In the genomic region with DNA sequence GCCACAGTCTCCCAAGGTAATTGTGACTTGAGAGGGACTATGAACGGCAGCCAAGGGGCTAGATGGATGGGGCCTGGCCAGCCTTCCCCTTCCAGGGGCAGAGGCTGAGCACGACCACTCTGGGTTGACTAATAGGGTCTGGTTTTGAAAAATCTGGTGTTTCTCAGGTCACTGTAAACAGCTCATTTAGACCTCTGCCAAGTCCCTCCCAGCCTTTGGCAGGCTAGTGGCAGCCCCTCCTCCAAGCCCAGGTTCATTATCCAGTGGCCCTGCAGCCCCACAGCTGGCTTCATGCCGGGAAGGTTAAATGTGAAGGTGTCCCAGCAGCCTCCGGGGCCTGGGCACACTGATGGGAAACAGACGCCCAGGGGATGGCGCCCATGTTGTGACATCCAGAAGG, we compare ENCODE assay signal across 8 mouse cellular contexts.
DNase-seq lines count a peak whose midpoint lies in the region; ATAC-seq lines count a peak whose summit lies in the region.

No protein-coding gene starts in this region.

- H3K36me3 ChIP-seq in heart, embryonic 11.5 days (ENCODE audit: control insufficient read depth, insufficient read depth, low read length) = no peaks in the 10 kb centered on the region
- H3K36me3 ChIP-seq in hindbrain, embryonic 15.5 days = no peaks in the 10 kb centered on the region
- no peaks in the 10 kb centered on the region for H3K36me3 ChIP-seq in midbrain, embryonic 15.5 days (replicated peaks)

- DNase-seq in heart, postnatal 4 days = peak; percentile 52
- no peak for DNase-seq in spleen, postnatal 36 days (ENCODE audit: low spot score in 2 of 2)
- DNase-seq in liver = no peak

- H3K9me3 ChIP-seq in heart, embryonic 11.5 days (replicated peaks; ENCODE audit: control insufficient read depth, low read length) = no peaks in the 10 kb centered on the region
- no peaks in the 10 kb centered on the region for H3K9me3 ChIP-seq in hindbrain, embryonic 15.5 days
- H3K9me3 ChIP-seq in midbrain, embryonic 15.5 days = no peaks in the 10 kb centered on the region

- H3K27ac ChIP-seq in heart, embryonic 11.5 days (ENCODE audit: low read depth, low read length) = no peak overlapping the region
- H3K27ac ChIP-seq in brown adipose tissue, adult 24 weeks (replicated peaks; ENCODE audit: low read depth, low read length) = peak overlapping the region; percentile 79
- H3K27ac ChIP-seq in hindbrain, embryonic 15.5 days (replicated peaks) = peak overlapping the region; percentile 50
- H3K27ac ChIP-seq in midbrain, embryonic 15.5 days = peak overlapping the region; percentile 16; the same call in 1 of the 2 replicates

- no peak overlapping the region for H3K9ac ChIP-seq in heart, embryonic 11.5 days (ENCODE audit: low read depth, low read length)
- H3K9ac ChIP-seq in hindbrain, embryonic 15.5 days = no peak overlapping the region
- no peak overlapping the region for H3K9ac ChIP-seq in midbrain, embryonic 15.5 days

- H3K27me3 ChIP-seq in heart, embryonic 11.5 days (ENCODE audit: control insufficient read depth, insufficient read depth, low read length) = no peaks in the 10 kb centered on the region
- H3K27me3 ChIP-seq in hindbrain, embryonic 15.5 days = no peaks in the 10 kb centered on the region
- H3K27me3 ChIP-seq in midbrain, embryonic 15.5 days (replicated peaks) = no peaks in the 10 kb centered on the region

- no peak overlapping the region for H3K4me3 ChIP-seq in heart, embryonic 11.5 days (ENCODE audit: low read depth, low read length)
- H3K4me3 ChIP-seq in brown adipose tissue, adult 24 weeks (ENCODE audit: insufficient read depth, low read depth, low read length) = no peak overlapping the region
- H3K4me3 ChIP-seq in hindbrain, embryonic 15.5 days = no peak overlapping the region
- H3K4me3 ChIP-seq in midbrain, embryonic 15.5 days = no peak overlapping the region

- H3K4me2 ChIP-seq in heart, embryonic 11.5 days = no peak overlapping the region
- H3K4me2 ChIP-seq in hindbrain, embryonic 15.5 days = no peak overlapping the region
- H3K4me2 ChIP-seq in midbrain, embryonic 15.5 days = no peak overlapping the region

- no peaks in the 10 kb centered on the region for H3K4me1 ChIP-seq in heart, embryonic 11.5 days (ENCODE audit: control insufficient read depth, insufficient read depth, low read length)
- peaks cover 23% of the 10 kb centered on the region for H3K4me1 ChIP-seq in brown adipose tissue, adult 24 weeks (ENCODE audit: control insufficient read depth, insufficient read depth, insufficient read length, low read length)
- peaks cover 40% of the 10 kb centered on the region for H3K4me1 ChIP-seq in hindbrain, embryonic 15.5 days (replicated peaks)
- peaks cover 23% of the 10 kb centered on the region for H3K4me1 ChIP-seq in midbrain, embryonic 15.5 days

- no peak for ATAC-seq in heart, embryonic 11.5 days (replicated peaks; ENCODE audit: insufficient number of reproducible peaks, low FRiP score, low TSS enrichment)
- peak; percentile 67 for ATAC-seq in hindbrain, embryonic 15.5 days (ENCODE audit: low FRiP score, low read depth)
- peak; percentile 63 for ATAC-seq in midbrain, embryonic 15.5 days (replicated peaks)
- no peak for ATAC-seq in activated CD4-positive, CD25-positive, alpha-beta regulatory T cell, adult 4 months

- 29% methylated on average over 6 of the region's 6 CpGs for WGBS in heart, embryonic 11.5 days (ENCODE audit: insufficient replicate concordance)
- WGBS in hindbrain, embryonic 15.5 days = 19% methylated on average over 6 of the region's 6 CpGs
- 20% methylated on average over 6 of the region's 6 CpGs for WGBS in midbrain, embryonic 15.5 days

Comparison
In these comparisons a context has a peak if more than half of its experiments do, and no peak if none do; other contexts are left out.
1. ATAC-seq: peak in hindbrain, embryonic 15.5 days (single experiment) and midbrain, embryonic 15.5 days (single experiment); none in heart, embryonic 11.5 days (single experiment) and activated CD4-positive, CD25-positive, alpha-beta regulatory T cell, adult 4 months (single experiment).